Mouse (Mus musculus) brain, embryonic 14.5 days (tissue): ENCODE results near the gene Pde4b.

ENCODE experiments used
- CTCF ChIP-seq: fragments of 200-500 bp; IDR thresholded peaks from 2 replicates; pipeline ENCODE4 v1.5.1; 2012; ENCODE audit warnings: inconsistent platforms, mild to moderate bottlenecking, moderate library complexity, borderline replicate concordance; ENCODE audit not compliant: insufficient read depth, insufficient read length; ENCODE audit errors: extremely low read depth
- POLR2A ChIP-seq: fragments of 200-500 bp; IDR thresholded peaks from 2 replicates; pipeline ENCODE4 v1.6.1; 2012; ENCODE audit warnings: mild to moderate bottlenecking, inconsistent platforms, borderline replicate concordance; ENCODE audit not compliant: poor library complexity, insufficient read depth, insufficient read length, severe bottlenecking; ENCODE audit errors: extremely low read depth

DNA sequence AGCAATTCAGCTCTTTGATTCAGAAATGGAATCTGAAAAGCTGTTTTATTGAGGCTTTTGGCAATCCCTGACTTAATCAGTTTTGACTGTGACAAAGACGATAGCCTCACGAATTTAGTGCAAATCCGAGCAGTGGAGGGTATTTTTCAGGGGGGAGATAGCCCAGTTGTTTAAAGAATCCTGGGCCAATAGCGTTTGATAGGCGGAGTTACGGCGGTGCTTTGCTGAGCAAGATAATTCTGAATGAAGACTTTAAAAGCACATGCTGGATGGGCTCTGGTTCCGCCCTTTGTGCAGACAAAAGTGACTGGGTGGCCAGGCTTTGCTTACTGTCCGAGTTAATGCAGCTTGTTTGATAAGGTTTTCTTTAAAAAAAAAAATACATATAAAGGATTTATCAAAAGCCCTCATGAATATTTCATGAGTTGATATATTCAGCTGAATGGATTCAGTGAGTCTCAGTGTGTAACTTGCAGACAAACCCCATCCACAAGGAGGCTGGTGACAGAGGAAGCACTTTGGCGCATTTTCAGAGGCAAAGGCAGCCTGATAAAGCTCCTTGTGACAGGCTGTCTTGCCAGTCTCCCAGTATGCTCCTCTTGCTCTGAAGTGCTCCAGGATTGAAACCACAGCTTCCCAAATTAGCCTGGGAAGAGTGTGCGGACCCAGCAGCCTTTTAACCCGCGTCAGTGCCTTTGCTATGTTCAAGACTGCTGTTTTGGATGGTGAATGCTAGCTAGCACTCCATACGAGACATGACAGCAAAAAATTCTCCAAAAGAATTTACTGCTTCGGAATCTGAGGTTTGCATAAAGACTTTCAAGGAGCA lies 167.3 kb downstream of the Pde4b start:
- no peak for TF ChIP-seq POLR2A
- TF ChIP-seq CTCF: peak; percentile 40; the same call in 1 of the 2 replicates
